Mouse (Mus musculus) heart, adult 9 months (tissue): ENCODE data around the gene Cuedc1.
A peak's percentile ranks its signal among the peaks of the same experiment; 100 is the strongest.

Experiments
- DNase-seq, 2 experiments: peaks; one replicate each; pipeline ENCODE4 v3.0.0; 2022; ENCODE audit warnings: low spot score in 2 of 2

Cuedc1 gene

DNA sequence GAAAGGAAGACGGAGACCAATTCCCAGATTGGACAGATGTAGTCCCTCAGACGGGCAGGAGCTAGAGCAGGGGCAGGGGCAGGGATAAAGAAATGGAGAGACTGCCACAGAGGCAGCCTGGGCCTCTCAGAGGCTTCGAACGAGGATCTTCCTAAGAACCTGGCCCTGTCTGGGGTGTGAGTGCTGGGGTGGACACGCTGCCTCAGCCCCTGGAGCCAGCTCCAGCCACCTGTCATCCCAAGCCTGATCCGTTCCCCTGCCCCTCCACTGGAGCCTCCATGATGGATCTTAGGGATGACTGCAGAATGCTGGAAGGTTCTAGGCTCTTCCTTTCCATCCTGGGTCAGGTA is 20.2 kb downstream of the Cuedc1 start:
- no peak for DNase-seq

DNA sequence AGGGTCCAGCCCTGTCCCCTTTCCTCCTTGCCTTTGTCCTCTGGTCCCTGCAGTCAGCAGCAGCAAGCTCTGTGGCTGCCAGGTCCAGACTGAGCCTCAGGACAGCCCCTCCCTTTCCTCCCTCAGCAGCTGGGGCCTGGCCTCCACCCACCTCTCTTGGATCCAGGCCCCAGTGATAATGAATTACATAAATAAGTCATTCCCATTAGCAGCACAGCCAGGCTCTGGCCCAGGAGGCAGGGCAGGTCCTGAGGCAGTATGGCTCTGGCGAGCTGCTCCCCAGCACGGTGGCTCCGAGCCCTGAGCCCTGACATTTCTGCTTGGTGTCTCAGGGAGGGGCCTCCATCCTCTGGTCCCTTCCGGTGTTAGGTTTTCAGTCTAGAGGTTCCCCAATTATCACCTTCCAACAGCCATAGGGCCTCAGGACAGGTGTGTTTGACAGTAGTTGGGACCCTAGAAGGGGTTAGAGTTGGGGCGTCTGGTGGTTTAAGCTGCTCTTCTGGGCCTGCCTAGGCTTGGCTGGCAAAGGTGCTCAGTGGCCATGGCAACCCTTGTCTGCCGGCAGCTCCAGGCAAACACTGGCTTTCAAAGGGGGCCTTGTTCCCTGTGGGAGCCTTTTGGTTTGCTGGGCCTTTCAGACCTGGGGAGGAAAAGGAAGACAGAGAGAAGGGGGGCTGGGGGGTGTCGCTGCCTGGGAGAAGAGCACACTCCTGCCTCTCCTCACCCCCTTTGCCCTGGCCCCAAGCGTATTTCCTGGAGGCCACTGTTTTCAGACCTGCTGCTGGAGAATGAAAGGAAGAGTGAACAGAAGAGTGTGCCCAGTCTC is 21.2 kb downstream of the Cuedc1 start:
- DNase-seq = peak; percentile 95 to 97

DNA sequence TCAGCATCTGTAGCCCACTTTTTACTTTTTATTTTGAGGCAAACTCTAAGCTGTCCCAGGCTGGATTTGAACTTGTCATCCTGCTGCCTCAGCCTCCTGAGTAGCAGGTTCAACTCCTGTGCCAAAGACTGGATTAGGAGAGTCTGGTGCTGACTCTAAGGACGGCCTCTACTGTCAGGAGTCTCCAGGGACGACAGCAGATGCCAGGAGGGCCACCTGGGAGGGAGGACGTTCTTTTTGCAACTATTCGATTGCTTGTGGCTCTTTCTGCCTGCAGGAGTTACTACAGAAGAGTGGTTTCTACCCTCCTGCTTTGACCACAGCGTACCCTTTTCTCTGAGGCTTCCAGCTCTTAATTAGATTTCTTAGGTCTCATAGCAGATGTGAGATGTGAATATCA is 24.7 kb downstream of the Cuedc1 start:
- DNase-seq = no peak

DNA sequence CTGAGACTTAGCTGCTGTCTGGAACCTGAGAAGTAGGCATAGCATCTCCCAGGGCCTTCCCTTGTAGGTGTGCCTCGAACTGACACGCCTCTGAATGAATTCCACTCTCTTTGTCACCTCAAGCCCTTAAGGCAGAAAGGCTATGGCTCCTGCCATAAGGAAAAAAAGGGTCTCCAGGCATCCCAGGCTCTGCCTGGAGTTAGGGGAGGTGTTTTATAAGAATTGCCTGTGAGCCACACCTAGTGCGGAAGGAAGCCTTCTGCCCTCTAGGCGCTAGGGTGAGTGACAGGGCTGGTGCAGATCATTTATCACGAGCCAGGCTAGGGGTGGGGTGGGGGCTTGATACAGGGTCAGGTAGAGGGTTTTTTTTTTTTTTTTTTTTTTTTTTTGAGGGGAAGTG is 25.2 kb downstream of the Cuedc1 start:
- DNase-seq = no peak

DNA sequence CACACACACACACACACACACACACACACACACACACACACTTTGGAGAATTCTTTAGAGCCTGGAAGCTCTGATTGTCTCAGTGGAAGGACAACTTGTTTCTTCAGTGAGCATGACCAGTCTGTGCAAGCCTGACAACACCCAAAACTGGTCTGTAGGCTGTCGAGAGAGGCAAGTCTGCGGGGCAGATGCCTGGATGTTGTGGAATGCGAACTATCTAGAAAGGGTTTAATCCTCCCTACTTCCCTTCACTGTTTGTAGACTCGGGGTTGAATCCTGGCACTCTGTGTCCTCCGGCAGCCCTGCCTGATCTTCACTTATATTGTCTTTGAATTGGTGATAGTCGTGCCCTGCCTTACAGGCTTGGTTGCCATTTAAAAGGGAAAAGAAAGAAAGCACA is 25.9 kb downstream of the Cuedc1 start:
- no peak for DNase-seq

DNA sequence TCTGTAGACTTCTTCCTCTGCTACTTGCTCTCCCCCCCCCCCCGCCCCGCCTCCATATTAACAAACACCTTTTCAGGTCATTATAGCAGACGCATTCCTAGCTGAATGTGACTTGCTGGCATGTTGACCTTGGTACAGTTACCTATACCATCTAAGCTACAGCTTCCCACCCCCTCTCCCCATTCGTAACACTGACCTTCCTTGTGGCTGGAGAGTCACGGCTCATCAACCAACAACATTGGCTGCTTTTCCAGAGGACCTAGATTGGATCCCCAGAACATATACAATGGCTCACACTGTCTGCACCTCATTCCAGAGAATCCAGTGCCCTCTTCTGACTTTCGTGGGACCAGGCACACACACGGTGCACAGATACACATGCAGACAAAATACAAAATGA is 27.6 kb downstream of the Cuedc1 start:
- DNase-seq = no peak

DNA sequence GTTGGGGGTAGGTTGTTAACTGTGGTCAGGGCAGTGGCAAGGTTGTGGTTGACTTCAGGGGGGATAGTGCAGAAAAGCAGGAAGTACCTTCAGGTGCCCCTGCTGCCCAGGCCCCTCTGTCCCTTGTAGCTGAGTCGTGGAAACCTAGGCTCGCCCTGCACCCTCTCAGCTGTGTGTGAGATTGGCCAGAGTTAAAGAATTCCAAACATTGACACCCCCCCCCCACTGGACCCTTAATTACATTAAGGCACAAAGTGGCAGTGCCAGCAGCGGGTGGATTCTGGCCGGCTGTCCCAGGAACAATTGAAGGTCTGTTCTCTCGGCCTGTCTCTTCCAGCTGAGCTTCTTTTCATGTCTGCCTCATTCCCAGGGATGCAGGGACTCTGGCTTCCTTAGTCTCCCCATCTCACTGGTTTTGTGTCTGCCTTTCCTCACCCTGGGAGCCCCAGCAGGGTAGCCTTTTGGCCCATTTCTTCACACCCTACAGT is 28.5 kb downstream of the Cuedc1 start:
- no peak for DNase-seq

DNA sequence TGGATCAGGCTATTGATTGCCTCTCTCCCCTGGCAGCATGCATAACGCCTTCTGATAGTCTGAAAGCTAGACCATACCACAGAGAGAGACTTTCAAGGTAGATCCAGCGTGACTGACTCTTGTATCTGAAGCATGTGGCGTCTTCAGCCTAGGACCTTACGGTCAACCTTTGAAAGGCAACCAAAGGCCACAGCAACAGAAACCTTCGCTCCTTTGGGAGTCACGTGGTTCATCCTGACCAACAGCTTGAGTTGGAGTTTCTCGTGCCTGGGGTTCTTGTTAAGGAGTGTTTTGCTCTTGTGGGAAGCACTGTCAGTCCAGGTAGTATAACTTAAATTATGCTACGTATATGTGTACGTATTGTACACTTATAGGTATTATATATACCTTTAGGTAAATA is 30.6 kb downstream of the Cuedc1 start:
- DNase-seq = no peak

DNA sequence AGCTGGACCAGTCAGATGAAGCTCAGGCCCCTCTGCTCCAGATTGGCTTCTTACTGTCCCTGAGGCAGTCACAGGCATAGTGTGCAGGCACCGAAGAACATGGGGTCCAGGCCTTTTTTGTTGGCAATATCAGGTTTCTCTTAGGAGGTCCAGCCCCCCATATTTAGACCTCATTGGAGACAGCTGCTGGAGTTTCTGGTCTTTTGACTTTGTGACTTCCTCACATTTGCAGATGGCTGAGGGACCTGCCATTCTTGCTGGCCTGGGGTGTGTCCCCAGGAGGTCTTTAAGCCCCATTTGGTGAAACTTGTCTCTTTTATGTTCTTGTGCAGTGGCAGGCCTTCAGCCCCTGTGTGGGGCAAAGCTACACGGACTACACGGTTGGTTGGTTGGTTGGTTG is 31.4 kb downstream of the Cuedc1 start:
- DNase-seq = no peak

DNA sequence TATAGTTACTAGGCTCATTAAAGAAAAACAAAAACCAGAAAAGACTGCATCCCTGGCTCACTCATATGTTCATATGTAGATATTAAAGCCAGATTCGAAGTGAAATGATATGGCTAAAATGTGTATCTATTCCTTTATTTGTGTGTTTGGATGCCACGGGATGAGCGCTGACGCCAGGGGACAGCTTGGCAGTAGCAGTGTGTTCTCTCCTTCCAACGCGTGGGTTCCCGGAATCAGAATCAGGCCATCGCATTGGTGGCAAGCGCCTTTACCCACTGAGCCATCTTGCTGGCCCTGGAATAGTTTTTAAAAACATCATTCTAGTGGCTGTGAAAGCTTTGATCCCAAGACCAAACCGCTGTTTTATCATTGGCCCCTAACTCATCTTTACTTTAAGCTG is 32.1 kb downstream of the Cuedc1 start:
- DNase-seq = no peak

DNA sequence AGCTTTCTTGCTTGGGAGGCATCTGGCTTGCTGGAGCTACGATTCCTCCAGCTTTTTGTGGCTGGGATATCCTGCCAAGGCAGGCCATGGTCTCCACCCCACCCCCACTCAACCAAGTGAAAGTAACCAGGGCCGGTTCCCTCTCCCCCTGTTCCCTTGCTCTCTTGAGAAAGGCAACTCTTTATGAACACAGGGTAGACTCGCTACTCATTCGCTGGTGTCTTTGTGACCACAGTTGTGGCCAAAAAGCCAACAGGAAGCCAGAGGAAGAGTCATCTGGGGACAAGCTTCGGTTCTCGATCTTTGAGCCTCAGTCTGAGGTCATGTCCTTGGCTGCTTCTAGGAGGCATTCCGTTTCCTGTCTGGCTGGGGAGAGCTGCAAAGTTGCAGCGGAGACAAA is 34.0 kb downstream of the Cuedc1 start:
- DNase-seq = peak; percentile 93

DNA sequence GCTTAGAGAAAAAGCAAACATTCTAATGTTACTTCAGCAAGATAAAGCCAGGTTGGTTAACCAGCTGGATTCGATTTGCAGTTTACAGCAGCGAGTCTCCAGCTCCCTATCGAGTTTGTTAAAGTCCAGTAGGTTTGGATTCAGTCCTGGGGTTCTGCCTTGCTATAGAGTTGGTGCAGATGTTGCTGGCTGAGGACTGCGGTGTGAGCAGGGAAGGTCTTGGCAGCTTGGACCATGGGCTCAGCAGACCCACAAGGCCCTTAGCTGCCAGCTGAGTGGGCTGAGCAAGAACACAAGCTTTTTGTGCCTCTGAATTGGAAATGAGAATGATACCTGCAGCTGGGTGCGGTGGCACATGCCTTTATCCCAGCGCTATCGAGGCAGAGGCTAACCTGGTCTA is 37.4 kb downstream of the Cuedc1 start:
- DNase-seq = no peak

DNA sequence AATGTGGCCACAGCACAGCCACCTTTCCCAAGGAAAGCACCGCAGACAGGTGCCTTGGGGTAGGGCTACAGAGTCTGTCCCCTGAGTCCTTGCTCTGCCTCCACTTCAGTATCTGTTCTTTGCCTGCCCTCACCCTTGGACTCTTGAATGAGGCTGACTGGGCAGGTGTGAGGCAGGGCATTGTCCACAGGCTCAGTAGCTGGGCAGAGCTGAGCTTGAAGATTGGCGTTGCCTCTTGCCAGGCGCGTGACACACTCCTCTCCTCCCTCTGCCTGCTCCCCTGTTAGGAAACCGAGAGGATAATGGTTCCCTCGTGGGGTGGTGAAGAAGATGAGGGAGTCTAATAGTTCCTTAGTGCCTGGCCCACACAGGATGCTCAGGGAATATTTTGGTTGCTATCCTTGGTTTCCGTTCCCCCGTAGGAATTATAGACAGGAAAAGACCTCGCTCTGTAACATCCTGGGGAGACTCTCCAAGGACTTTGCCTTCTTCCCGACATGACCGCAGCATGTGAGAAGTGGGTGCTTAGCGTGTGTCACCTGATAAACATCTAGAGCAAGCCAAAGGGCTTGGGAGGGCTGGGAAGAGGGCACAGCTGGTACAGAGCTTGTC is 40.1 kb downstream of the Cuedc1 start:
- DNase-seq = no peak

DNA sequence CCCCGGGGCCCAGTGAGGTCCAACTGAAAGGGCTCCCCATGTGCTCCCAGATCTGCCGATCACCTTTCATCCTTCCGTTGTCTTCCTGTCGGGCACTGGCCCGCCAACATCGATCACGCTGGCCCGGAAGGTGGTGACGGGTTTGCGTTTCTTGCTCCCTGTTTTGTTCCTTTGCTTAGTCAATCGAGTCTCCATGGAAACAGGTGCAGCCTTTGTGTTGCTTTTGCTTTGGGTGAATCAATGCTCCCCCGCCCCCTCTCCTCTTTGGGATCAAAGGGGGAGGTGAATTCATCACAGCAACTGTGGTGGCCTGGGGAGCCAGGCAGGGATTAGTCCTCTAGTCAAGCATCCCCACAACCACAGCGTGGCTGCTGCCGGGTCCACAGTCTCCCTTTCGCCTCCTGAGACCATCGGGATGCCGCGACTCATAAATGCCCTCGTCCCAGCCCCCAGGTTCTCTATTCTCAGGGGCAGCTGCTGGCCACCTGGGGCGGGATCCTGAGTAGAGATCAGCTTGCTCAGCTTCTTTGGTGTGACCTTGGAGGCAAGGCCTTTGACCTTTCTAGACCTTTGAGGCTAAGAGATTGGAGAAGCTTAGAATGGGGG is 41.5 kb downstream of the Cuedc1 start:
- no peak for DNase-seq

DNA sequence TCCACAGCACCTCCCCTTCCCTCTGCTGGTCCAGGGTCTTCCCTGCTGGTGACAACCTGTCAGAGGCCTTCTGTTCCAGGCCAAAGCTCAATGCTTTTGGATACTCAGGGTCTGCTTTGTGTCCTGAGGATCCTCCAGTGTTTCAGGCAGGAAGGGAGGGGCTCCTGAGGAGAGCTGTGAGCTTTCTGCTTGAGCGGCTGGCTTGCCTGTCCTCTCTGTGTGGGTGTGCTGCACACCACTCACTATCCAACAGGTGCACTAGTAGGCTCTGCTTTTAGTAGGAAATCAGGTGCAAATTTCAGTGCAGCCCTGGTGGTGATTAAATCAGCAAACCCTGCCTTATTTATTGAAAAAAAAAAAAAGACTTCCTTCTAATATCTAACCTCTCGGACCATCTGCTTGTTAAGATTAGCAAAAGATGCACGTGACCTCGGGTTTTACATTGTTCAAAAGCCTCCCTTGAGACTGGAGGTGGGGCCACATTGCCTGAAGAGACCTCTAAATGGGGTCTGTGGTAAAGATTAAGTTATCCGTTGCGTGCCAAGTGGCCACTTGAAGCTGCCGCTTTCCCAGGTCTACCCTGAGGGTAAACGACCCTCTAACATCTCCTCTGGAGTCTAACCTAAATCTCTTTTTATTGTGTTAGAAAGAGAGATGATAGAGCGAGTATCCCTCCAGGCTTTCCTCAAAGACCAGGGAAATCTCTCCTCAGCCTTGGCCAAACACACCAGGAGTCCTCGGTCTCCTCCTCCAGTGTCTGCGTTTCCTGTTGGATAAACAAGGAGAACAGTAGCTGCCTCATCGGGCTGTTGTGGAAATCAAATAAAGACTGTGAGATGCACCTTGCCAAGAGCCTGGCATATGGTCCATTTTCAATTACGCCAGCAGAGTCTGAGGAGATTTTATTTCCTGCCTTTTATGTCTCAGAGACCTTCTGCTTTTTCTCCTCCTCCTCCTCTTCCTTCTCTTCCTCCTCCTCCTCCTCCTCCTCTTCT is 42.5 kb downstream of the Cuedc1 start:
- peak; percentile 57 to 83 for DNase-seq

DNA sequence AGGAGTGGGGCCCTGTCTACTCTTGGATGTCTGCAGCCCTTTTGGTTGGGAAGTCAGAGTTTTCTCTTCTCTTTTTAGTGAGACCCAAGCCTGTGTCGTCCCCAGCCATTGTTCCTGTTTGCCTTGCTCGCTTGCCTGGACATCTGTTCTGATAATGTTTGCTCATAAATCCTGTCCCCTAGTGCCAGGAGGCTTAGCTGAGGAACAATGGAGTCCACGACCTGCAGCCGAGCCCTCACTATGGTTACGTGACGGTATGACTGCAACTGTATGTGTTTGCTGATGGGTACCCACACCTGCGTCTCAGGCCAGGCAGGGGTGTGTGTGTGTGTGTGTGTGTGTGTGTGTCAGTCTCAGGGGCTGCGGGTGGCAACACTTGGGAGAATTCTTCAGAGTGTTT is 44.5 kb downstream of the Cuedc1 start:
- DNase-seq = no peak

DNA sequence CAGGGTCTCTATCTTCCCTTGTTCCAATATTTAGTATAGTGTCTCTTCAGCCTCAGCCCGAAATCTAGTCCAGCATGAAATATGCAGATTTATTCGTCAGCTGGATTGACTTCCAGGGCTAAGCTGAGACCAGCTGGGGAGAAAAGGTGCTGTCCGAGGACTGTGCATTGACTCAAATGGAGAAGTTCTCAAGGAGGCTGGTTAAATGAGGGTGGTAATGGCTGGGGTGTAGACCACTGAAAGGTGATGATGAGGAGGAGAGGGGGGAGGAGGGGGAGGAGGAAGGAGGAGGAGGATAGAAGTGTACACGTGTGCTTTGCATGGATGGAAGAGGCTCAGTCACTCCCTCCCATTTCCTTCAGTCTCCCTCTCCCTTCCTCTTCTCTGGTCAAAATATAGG is 46.2 kb downstream of the Cuedc1 start:
- no peak for DNase-seq

DNA sequence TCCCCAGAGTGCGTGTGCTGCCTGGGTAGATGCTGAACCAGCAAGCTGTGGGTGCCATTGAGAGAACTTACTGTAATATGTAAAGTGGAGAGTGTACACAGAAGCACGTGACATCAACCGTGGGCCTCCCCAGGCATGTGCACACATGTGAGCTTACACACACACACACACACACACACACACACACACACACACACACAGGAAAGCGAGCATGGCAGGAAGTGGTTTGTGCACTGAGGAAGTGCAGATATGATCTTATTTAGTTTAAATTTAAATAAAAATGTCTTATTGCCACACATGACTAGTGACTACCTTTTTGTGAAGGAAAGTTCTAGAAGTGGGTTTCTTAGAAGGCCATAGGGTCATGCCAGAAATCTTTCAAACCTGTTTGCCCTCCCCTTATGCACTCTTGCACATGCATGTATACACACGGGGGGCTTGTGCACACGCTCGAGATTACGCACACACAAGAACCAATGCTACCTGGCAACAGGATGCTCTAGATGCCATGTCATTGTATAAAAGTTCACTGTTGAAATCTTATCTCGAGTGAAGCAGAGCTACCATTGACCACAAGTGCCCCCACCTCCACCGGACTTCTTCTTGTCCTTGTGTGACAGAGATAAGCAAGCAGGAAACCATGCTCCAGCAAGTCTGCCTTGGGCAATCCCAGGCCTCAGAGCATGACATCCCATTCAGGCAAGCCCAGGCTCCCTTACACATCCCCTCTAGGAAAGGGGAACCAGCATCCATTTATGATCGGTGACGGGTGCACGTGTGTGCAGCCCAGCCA is 47.6 kb downstream of the Cuedc1 start:
- no peak for DNase-seq

DNA sequence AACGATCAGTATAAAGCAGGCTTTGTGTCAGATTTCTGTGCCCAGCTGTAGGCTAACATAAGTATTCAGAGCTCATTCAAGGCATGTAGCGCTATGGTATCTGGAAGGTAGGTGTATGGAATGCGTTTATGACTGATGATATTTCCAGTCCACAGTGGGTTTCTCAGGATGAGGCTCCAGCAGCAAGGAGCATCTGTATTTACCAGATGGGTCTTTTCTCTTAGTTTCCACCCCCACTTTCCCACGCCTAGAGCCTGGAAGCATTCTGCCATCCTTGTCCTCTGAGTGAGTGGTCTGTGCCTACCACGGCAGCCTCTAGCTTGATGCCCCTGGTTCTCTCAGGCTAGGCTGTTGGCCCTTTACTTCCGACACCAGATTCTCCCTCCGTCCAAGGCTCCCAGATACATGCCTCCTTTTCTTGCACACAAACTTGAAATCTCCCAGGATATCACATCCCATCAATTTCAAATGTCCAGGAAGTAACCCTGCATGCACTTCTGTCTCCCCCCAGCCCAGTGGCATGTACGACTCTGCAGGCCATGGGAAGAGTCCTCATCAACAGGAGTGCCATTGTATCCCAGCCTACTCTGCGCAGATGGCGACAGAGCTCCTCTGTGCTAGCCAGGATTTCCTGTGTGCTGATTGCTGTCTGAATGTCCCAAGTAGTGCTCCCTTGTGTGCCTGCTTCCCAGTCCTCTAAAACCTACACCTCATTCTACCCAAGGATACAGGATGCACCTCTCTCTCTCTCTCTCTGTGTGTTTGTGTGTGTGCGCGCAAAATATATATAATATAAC is 48.6 kb downstream of the Cuedc1 start:
- DNase-seq = no peak

DNA sequence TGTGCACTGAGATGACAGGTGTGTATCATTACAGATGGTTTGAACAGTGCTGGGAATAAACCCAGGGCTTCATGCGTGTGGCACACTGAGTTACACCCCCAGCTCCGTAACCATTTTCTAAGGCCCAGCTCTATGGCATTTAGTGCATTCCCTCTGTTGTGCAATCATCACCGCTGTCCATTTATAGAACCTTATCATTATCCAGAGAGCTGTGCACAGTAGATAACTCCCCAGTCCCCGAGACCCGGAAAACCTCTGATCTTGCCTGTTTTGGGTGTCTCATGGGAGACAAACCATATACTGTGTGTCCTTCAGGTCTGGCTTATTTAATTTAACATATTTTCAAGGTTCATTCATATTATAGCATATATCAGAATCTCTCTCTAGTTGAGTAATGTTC is 49.5 kb downstream of the Cuedc1 start:
- no peak for DNase-seq
